Mouse (Mus musculus): ENCODE data around the gene Pou5f2. TPM values are rescaled to one million over a fixed set of nuclear protein-coding genes. Genes with fewer than 3 reads are reported as not detected.

Pou5f2 gene
- polyA plus RNA-seq, 1 experiment, result 0.04 TPM

DNA sequence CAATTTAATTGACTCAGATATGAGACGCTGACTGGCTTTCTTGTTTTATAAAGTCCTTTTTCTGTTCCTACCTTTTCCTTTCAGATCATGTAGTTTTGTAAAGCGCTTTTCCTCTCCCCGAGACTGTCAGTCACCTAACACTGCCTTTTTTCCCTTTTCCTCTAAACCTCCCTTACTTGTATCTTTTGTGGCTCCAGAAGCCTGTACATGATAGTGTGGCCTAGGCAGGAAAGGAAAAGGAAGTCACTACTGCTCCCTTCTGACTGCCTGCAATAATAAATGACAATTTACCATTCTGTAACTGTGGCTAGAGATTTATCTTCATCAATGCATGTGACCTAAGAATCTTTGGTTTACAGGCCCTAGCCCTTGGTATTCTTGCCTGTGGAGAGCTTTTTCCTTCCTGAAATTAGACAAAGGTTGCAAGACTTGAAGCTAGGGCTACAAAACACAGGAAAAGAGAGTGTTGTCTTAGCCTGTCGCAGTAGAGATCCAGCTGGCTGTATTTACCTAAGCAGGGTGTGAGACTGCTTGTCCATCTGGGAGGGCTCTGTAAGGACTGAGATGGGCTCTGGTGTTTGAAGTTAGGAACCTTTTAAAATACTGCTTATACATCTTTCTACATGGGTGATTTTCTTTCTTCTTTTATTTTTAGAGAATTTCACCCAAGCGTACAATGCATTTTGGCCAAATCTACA, 33.4 kb upstream of the Pou5f2 start:
- TF ChIP-seq TCF12 (IDR thresholded peaks at IDR 0.05; ENCODE audit: insufficient read depth, poor library complexity, severe bottlenecking) (no peak), POLR2AphosphoS2 (IDR thresholded peaks at IDR 0.05; ENCODE audit: insufficient read length, low read depth) (no peak), REST (IDR thresholded peaks at IDR 0.05; ENCODE audit: insufficient read depth, insufficient read length) (no peak), POLR2A (IDR thresholded peaks at IDR 0.05; ENCODE audit: insufficient read length, low read depth) (no peak), MYOD1 (IDR thresholded peaks at IDR 0.05; ENCODE audit: control insufficient read depth in 1 of 3, insufficient read length in 2 of 3, low read depth in 2 of 3) (no peak), CEBPB (IDR thresholded peaks at IDR 0.05; ENCODE audit: insufficient read depth, poor library complexity, severe bottlenecking) (no peak), SRF (IDR thresholded peaks at IDR 0.05; ENCODE audit: control insufficient read depth, insufficient read length, low read depth) (no peak), E2F4 (IDR thresholded peaks at IDR 0.05; ENCODE audit: insufficient read depth) (no peak), USF1 (IDR thresholded peaks at IDR 0.05; ENCODE audit: low read depth) (no peak), MAX (IDR thresholded peaks at IDR 0.05; ENCODE audit: low read depth) (no peak), TCF3 (IDR thresholded peaks at IDR 0.05; ENCODE audit: insufficient read length, low read depth) (no peak), MYOG (IDR thresholded peaks at IDR 0.05; ENCODE audit: control insufficient read depth in 1 of 3, insufficient read depth in 1 of 3, insufficient read length in 2 of 3, low read depth in 2 of 3) (no peak)
- Histone ChIP-seq H3K4me3 (no peak overlapping the region), H3K79me2 (ENCODE audit: control insufficient read depth, insufficient read depth) (no peaks in the 10 kb centered on the region)

DNA sequence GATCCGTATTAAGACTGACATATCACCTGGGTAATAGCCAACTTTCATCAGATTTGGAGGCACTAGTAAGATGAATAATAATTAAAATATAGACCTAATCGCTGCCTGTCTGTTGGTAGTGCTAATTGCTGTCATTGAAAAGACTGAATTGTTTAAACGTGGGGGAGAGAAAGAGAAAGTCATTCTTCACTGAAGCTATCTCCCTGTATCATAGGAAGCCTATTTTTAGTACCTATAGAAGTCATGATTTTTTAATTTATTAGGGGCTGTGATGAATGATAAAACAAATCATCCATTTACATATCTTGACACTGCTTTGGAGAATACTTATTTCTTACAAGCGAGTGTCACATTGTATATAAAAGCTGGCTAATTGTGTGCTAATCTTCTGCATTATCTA, 20.1 kb upstream of the Pou5f2 start:
- Histone ChIP-seq H3ac (ENCODE audit: control insufficient read depth, insufficient read length) (no peak overlapping the region), H3K27me3 (ENCODE audit: control insufficient read depth, insufficient read depth, insufficient read length) (no peaks in the 10 kb centered on the region), H3K79me2 (ENCODE audit: control insufficient read depth, insufficient read depth) (no peaks in the 10 kb centered on the region), H3K36me3 (ENCODE audit: control insufficient read depth, insufficient read depth) (no peaks in the 10 kb centered on the region), H3K4me3 (no peak overlapping the region), H3K4me2 (ENCODE audit: low read depth) (no peak overlapping the region)
- TF ChIP-seq CEBPB (IDR thresholded peaks at IDR 0.05; ENCODE audit: insufficient read depth, poor library complexity, severe bottlenecking) (no peak), MAX (IDR thresholded peaks at IDR 0.05; ENCODE audit: low read depth) (no peak)

More for the DNA sequence above, 33.4 kb upstream of the Pou5f2 start:
- no peak overlapping the region for H3K4me2 ChIP-seq (ENCODE audit: low read depth)
- H3K36me3 ChIP-seq (ENCODE audit: control insufficient read depth, insufficient read depth), result no peaks in the 10 kb centered on the region
- H3K27me3 ChIP-seq (ENCODE audit: control insufficient read depth, insufficient read depth, insufficient read length), result no peaks in the 10 kb centered on the region
- no peak overlapping the region for H3ac ChIP-seq (ENCODE audit: control insufficient read depth, insufficient read length)

DNA sequence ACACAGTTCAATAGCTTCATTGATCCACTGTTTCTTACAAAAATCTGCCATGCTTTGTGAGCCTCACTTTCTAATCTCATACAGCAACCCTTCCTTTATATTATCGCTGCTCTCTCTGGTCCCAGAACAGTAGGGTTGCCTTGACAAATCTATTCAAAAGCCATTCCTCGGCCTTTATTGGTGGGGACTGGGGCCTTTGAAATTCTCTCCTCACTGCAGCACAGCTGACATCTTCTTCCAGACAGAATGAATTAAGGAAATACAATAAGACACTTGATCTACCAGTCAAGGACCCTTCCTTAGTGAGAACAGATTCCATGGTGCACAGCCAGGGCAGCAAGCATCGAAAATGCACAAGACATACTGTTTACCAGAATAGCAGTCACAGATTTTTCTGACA, 19.4 kb upstream of the Pou5f2 start:
- no peak overlapping the region for H3K4me3 ChIP-seq
- H3K36me3 ChIP-seq (ENCODE audit: control insufficient read depth, insufficient read depth), result no peaks in the 10 kb centered on the region
- H3ac ChIP-seq (ENCODE audit: control insufficient read depth, insufficient read length), result no peak overlapping the region
- no peak overlapping the region for H3K4me2 ChIP-seq (ENCODE audit: low read depth)
- no peaks in the 10 kb centered on the region for H3K27me3 ChIP-seq (ENCODE audit: control insufficient read depth, insufficient read depth, insufficient read length)
- no peaks in the 10 kb centered on the region for H3K79me2 ChIP-seq (ENCODE audit: control insufficient read depth, insufficient read depth)
- TF ChIP-seq MAX (IDR thresholded peaks at IDR 0.05; ENCODE audit: low read depth), result no peak
- no peak for TF ChIP-seq POLR2A (IDR thresholded peaks at IDR 0.05; ENCODE audit: insufficient read length, low read depth)
- TF ChIP-seq TCF12 (IDR thresholded peaks at IDR 0.05; ENCODE audit: insufficient read depth, poor library complexity, severe bottlenecking), result no peak
- no peak for TF ChIP-seq REST (IDR thresholded peaks at IDR 0.05; ENCODE audit: insufficient read depth, insufficient read length)
- TF ChIP-seq TCF3 (IDR thresholded peaks at IDR 0.05; ENCODE audit: insufficient read length, low read depth), result no peak
- TF ChIP-seq SRF (IDR thresholded peaks at IDR 0.05; ENCODE audit: control insufficient read depth, insufficient read length, low read depth), result no peak
- no peak for TF ChIP-seq USF1 (IDR thresholded peaks at IDR 0.05; ENCODE audit: low read depth)
- TF ChIP-seq MYOD1 (IDR thresholded peaks at IDR 0.05; ENCODE audit: control insufficient read depth in 1 of 3, insufficient read length in 2 of 3, low read depth in 2 of 3), result no peak
- TF ChIP-seq MYOG (IDR thresholded peaks at IDR 0.05; ENCODE audit: control insufficient read depth in 1 of 3, insufficient read depth in 1 of 3, insufficient read length in 2 of 3, low read depth in 2 of 3), result no peak
- no peak for TF ChIP-seq POLR2AphosphoS2 (IDR thresholded peaks at IDR 0.05; ENCODE audit: insufficient read length, low read depth)
- no peak for TF ChIP-seq CEBPB (IDR thresholded peaks at IDR 0.05; ENCODE audit: insufficient read depth, poor library complexity, severe bottlenecking)
- TF ChIP-seq E2F4 (IDR thresholded peaks at IDR 0.05; ENCODE audit: insufficient read depth), result no peak

DNA sequence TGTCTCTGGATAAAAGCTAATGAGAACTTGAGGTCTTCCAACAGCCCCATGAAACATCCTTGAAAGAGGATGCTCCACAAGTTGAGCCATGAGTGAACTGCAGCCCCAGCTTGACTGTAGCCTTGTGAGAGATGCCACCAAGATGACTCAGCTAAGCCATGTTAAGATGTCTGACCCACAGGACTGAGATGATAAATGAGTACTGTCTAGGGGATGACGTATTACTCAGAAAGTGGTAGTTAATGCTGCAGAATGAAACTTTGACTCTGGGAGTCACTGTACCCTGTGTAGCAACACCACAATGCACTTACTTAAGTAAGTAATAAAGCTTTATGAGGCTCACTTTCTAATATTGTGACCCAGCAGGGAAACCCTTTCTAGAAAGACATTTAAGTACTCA, 14.5 kb upstream of the Pou5f2 start:
- no peak overlapping the region for H3ac ChIP-seq (ENCODE audit: control insufficient read depth, insufficient read length)
- no peak overlapping the region for H3K4me2 ChIP-seq (ENCODE audit: low read depth)
- H3K79me2 ChIP-seq (ENCODE audit: control insufficient read depth, insufficient read depth), result no peaks in the 10 kb centered on the region
- no peaks in the 10 kb centered on the region for H3K27me3 ChIP-seq (ENCODE audit: control insufficient read depth, insufficient read depth, insufficient read length)
- H3K4me3 ChIP-seq, result no peak overlapping the region
- H3K36me3 ChIP-seq (ENCODE audit: control insufficient read depth, insufficient read depth), result no peaks in the 10 kb centered on the region
- TF ChIP-seq MYOD1 (IDR thresholded peaks at IDR 0.05; ENCODE audit: control insufficient read depth in 1 of 3, insufficient read length in 2 of 3, low read depth in 2 of 3) (no peak), USF1 (IDR thresholded peaks at IDR 0.05; ENCODE audit: low read depth) (no peak), REST (IDR thresholded peaks at IDR 0.05; ENCODE audit: insufficient read depth, insufficient read length) (no peak), E2F4 (IDR thresholded peaks at IDR 0.05; ENCODE audit: insufficient read depth) (no peak), TCF12 (IDR thresholded peaks at IDR 0.05; ENCODE audit: insufficient read depth, poor library complexity, severe bottlenecking) (no peak), POLR2AphosphoS2 (IDR thresholded peaks at IDR 0.05; ENCODE audit: insufficient read length, low read depth) (no peak), SRF (IDR thresholded peaks at IDR 0.05; ENCODE audit: control insufficient read depth, insufficient read length, low read depth) (no peak)

DNA sequence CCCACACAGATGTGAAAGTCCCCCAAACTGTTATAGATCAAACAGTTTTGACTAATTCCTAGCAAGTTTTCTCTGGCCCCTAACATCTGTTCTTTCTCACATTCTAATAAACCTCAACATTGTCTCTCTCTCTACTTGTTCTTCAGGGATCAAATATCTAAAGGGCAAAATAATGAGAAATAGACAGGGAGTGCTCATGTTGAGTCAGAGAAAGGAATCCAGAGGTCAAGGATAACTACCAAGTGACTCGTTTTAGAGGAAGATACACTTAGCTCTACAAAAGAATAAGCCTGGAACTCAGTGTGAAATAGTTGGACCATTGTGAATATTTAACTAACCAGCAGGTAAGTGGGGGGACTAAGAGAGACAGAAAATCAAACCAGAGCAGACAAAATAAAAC, 8.1 kb downstream of the Pou5f2 start:
- Histone ChIP-seq H3K36me3 (ENCODE audit: control insufficient read depth, insufficient read depth) (no peaks in the 10 kb centered on the region), H3K4me2 (ENCODE audit: low read depth) (no peak overlapping the region), H3K27me3 (ENCODE audit: control insufficient read depth, insufficient read depth, insufficient read length) (no peaks in the 10 kb centered on the region), H3K79me2 (ENCODE audit: control insufficient read depth, insufficient read depth) (no peaks in the 10 kb centered on the region), H3ac (ENCODE audit: control insufficient read depth, insufficient read length) (no peak overlapping the region), H3K4me3 (no peak overlapping the region)
- no peak for TF ChIP-seq MYOD1 (IDR thresholded peaks at IDR 0.05; ENCODE audit: control insufficient read depth in 1 of 3, insufficient read length in 2 of 3, low read depth in 2 of 3)
- no peak for TF ChIP-seq MAX (IDR thresholded peaks at IDR 0.05; ENCODE audit: low read depth)
- no peak for TF ChIP-seq POLR2AphosphoS2 (IDR thresholded peaks at IDR 0.05; ENCODE audit: insufficient read length, low read depth)
- no peak for TF ChIP-seq MYOG (IDR thresholded peaks at IDR 0.05; ENCODE audit: control insufficient read depth in 1 of 3, insufficient read depth in 1 of 3, insufficient read length in 2 of 3, low read depth in 2 of 3)
- no peak for TF ChIP-seq REST (IDR thresholded peaks at IDR 0.05; ENCODE audit: insufficient read depth, insufficient read length)
- no peak for TF ChIP-seq CEBPB (IDR thresholded peaks at IDR 0.05; ENCODE audit: insufficient read depth, poor library complexity, severe bottlenecking)
- TF ChIP-seq POLR2A (IDR thresholded peaks at IDR 0.05; ENCODE audit: insufficient read length, low read depth), result no peak

Data from myocyte (in vitro differentiated cells).